Mouse (Mus musculus): ENCODE data around the gene Pole2.
A peak's percentile ranks its signal among the peaks of the same experiment; 100 is the strongest.

The Pole2 gene

DNA sequence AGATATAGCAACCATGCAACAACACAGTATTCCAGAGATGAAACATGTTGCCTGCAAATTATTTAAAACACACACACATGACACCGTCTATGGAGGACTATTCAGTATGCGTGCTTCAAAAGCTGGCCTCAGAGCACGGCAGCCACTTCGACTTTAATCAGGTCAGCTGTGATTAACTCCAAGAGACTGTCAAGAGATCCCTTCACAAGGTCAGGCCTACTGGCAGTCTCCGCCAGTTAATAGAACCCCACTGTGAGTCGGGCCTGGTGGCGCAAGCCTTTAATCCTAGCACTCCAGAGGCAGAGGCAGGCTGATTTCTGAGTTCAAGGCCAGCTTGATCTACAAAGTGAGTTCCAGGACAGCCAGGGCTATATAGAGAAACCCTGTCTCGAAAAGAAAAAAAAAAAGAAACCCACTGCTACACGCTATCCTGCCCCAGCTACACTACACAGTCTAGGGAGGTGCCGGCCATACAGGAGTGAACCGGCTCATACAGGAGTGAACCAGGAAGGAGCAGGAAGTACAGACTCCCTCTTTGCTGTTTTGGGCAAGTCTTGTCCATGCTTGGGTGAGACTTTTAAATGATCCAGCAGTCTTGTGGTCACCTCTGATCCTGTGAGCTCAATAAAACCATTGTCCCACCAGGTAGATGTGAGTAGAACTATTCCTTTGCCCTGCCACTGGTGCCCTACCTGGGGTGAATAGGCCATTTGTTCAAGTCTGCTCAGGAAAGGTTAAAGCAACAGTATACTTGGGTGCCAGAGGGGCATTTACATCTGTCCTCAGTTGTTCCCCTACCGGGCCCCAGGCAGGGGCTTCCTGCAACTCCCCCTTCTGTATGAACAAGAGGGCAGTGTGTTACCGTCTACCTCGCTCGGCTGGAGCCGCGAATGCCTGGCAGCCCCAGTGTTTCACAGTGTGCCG, 17.7 kb downstream of the Pole2 start:
- DNase-seq: no peak

DNA sequence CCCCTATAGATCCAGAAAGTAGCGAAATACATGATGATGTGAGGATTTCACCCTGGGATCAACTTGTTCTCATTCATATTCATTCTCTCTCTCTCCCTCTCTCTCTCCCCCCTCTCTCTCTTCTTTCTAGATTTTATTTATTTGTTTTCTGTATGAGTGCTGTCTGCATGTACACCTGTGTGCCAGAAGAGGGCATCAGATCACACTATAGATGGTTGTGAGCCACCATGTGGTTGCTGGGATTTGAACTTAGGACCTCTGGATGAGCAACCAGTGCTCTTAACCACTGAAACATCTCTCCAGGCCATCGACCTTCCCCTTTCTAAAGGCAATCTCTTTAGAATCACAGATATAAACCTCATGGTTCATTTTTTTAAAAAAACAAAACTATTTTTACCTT, 19.5 kb downstream of the Pole2 start:
- DNase-seq: no peak

DNA sequence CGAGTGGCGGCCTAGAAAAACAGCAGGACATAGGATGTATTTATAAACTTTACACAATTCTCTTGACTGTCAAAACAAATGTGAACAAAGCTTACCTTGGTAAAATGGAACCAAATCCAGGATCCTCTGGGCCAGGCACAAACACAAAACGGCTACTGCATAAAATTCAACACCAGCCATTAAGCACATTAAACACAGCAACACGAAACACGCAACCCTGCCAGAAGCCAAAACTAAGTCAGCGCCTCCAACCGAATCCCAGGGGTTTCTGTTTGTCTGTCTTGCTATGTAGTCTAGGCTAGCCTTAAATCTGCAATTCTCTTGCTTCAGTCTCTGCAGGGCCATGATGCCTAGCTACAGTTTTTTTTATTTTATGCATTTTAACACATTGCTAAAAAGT, 20.1 kb downstream of the Pole2 start:
- DNase-seq: no peak

DNA sequence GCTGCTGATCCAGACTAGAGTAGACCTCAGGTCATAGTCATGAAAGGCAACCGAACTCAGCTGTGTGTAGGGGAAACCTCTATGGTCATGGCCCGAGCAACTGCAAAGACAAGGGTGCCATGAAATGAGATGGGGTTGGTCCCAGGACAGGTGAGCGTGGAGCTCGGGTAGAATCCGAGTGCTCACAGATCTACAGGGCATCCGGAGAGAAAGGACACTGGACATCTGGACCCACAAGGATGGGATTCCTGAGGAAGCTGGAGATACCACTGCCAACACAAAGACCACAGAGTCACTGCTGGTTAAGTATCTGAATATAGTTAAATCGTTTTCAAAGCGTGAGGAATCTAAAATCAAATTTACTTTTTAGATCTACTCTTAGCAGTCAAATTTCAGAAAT, 20.6 kb downstream of the Pole2 start:
- no peak for DNase-seq

DNA sequence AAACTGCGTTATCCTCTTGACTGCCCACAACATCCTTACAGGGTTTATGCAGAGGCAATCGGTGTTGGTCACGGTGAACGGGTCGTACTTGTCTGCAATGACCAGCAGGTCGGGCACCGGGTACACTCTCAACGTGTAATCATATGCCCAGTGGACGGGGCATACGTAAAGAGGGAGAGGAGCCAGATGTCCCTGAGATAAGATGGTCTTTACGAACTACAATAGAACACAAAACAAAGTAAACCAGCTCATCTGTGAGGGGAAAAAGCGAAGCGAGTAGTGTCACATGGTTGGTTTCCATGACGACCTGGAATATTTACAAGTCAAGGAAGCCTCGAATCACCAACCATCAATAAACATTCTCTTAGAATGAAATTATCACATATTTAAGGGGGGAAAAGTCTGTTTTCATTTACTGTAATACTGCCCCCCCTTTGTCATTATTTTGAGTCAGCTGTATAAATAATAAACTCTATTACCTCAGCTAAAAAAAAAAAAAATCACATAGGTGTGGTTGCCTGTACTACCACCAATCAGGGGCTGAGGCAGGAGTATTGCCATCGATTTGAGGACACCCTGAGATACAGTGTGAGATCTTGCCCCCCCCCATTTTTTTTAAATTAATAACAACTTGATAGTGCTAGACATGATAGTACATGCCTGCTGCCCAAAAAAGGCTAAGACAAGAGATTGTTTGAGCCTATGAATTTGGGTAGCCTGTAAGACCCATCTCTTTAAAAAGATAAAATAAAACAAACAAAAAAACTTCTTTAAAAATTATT, 23.8 kb downstream of the Pole2 start, which contains the start of gene Gm49384:
TSS of gene Gm49384 (minus strand) at position 216 of the 782 bp plus-strand sequence.
- DNase-seq: peak; percentile 44

DNA sequence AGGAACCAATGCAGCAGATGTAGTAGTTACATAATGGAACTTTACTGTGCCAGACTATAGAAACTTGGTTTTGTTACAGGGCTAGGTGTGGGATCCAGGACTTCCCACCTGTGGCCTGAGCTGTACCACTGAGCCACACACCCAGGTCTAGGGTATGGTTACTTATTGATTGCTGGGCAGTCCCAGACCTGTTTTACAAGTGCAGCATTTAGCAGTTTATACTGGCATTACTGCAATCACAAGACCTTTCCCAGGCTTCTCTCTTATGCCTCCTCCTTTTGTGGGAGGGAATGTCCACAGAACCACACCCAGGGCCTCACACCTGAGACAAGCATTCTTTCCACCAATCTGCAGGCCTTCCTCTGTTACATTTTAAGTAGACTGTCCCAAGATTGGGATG, 29.0 kb downstream of the Pole2 start:
- no peak for DNase-seq

DNA sequence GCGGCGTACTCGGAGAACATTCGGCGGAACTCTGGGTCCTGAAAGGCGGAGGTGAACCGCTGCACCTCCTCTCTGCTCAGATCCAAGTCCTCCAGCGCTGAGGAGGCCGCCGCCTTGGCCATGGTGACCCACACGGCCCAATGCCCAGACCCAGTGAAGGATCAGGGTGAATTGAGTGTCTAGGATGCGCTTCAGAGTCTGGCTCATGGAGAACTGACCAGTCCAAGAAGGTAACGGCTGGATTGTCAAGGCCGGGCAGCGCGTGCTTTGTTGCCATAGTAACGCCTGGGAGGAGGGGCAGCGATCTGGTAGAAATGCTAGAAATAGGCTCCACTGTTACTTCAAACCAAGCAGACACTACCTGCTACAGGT, 29.8 kb downstream of the Pole2 start, which contains the start of gene Dnaaf2:
TSS of gene Dnaaf2 (minus strand) at position 266 of the 372 bp plus-strand sequence.
- DNase-seq: peak; percentile 88

DNA sequence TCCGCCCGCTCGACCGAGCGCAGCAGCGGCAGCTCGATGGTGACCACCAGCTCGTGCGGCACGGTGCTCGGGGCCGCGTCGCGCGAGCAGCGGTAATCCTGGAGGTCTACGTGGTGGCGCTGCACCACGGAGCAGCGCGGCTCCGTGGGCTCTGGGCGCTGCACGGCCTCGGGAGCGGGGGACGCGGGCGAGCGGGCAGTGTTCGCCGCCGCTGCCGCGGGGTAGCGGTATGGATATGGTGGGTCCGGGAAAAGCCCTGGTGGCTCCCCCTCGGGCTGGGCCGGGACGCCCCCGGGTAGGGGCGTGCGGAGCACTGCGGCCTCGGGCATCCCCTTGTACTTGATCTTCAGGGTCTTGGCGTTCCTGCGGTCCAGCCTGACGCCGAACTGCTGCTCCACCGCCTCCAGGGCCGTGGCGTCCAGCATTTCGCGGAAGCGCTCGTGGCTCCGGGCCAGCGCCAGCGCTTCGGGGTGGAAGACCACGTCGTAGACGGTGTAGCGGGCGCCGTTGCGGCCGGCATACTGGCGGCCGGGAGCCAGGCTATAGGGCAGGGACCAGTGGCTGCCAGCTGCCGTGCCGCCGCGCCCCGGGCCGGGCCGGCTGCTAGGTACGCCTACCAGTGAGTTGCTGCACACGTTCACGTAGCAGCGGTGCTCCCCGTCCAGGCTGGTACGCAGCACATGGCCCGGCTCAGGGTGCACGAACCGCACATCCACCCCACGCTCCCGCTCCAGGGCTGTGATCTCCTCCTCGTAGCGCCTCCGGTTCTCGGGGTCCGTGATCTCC, 30.4 kb downstream of the Pole2 start:
- peak; percentile 56 for DNase-seq

DNA sequence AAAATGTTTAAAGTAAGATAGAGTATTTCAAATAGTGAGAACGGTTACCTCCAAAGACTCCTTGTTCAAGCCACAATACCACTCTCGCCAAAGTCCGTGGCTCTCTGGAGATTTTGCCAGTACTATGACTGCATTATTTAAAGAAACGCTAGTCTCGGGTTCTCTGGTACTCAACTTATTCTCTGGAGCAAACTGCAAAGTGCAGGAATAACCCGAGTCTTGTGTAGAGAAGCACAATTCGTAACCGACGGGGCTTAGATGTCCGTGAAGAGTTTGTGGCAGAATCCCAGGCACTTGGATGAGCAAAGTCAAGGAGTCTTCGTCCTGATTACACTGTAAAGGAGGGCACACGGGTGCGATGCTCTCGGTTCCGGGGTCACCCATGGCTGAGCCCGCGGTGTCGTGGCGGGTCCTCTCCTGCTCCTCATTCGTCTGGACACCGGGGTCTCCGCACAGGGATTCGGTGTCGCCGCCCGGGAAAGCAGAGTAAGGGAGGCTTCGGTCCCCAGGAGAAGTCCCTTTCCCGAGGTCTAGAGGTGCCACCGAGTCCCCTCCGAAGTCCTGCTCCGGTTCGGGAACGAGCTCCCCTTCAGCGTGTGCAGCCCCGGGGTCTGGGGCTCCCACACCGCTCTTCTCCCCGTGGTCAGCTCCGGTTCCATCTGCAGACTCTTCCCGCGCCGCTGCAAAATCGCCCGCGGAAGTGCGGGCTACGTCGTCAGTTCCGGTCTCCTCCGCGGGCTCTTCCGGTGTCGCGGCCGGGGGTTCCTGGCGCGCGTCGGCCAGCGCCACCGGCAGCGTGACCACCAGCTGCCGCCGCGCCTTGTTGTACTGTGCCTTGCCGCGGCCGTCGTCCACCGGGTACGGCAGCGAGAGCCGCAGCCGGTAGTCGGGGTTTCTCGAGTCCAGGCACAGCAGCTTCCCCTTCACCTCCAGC, 31.3 kb downstream of the Pole2 start, which contains the start of gene Gm49383:
TSS of gene Gm49383 (minus strand) at position 661 of the 934 bp plus-strand sequence.
- DNase-seq: peak; percentile 93

DNA sequence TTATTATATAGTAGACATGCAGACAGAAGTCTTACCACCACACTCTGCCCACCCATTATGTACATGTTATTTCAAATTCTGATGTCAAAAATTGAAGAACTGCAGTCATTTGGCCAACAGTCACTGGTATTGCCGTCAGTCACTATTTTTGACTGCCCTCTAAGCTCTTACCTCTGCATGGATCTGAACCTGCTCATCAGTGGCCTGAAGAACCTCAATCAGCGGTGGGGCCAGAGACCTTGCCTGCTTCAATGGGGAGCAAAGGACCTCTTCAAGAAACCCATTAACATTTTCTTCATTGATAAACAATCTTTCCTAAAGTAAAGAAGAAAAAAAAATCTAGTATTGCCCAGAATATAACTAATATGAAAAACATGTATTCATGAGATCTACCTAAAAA, 35.4 kb downstream of the Pole2 start:
- no peak for DNase-seq

DNA sequence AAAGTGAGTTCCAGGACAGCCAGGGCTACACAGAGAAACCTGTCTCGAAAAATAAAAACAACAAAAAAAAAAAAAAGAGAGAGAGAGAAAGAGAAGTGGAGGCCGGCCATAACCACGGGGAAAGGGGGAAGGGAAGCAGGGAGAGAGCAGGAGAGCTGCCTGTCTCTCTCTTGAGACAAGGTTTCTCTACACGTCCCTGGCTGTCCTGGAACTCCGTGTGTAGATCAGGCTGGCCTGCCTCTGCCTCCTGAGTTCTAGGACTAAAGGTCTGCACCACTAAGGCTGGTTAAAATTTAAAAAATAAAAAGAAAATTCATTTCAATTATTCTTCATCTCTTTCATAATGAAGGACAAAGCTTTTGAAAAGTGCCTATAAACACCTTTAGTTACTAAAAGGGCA, 36.6 kb downstream of the Pole2 start:
- no peak for DNase-seq

DNA sequence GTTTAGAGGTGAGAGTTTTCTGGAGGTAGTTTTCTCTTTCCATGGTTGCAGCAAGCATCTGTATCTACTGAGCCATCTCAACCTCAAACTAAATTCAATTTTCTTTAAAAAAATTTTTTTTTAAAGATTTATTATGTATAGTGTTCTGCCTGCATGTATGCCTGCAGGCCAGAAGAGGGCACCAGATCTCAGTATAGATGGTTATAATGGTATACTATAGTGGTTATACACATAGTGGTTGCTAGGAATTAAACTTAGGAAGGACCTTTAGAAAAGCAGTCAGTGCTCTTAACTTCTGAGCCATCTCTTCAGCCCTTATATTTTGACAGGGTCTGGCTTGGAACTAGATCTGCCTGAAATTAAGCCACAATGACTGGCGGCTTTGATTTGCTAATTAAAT, 37.5 kb downstream of the Pole2 start:
- no peak for DNase-seq

DNA sequence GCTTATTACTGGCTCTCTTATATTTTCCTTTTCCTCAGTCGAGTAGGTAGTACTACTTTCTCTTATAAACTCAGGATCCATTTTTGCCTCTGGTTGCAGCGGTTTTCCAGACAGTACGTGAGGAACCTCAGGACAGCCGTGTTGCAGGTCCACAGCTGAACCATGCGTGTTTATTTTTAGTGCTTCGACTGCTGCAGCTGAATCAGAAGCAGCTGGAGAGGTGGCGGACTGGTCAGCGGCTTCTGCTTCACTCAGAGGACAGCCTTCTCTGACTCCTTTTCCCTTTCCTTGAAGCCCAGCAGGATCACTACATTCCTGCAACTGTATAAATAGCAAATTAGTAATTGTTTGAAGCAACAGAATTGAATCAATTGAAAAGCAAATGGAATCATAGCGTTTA, 37.9 kb downstream of the Pole2 start:
- DNase-seq: no peak

DNA sequence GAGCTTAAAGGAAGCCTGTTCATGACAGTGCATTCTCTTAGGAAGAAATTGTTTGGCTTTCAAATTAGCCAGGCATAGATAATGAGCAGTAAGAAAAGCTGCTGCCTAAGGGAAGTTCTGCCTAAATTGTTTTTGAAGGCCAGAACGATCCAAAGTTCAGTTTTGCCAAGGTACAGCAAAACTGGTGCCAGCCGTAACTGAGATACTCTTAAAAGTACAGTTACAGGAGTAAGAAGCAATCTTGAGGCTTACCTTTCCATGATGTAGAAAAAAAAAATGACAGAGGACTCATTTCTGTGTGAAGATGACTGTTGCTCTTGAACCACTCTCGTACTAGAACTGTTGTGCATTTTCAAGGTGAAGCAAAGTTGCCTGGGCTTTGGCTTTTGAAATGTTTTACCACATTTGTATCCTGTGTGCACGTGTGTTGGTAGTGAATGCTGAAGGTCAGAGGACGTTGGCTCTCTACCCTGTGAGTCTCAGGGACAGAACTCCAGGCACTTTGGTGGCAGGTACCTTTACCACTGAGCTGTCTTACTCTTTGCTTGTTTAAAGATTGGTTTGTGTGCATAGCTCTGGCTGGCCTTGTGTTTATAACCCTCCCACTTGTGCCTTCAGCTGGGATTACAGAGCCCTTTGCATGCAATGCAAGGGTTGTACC, 41.1 kb downstream of the Pole2 start:
- no peak for DNase-seq

DNA sequence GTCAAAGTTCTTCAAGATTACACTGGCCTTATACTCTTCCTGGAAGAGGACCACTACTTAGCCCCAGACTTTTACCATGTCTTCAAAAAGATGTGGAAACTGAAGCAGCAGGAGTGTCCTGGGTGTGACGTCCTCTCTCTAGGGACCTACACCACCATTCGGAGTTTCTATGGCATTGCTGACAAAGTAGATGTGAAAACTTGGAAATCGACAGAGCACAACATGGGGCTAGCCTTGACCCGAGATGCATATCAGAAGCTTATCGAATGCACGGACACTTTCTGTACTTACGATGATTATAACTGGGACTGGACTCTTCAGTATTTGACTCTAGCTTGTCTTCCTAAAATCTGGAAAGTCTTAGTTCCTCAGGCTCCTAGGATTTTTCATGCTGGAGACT, 42.6 kb downstream of the Pole2 start:
- DNase-seq: no peak

DNA sequence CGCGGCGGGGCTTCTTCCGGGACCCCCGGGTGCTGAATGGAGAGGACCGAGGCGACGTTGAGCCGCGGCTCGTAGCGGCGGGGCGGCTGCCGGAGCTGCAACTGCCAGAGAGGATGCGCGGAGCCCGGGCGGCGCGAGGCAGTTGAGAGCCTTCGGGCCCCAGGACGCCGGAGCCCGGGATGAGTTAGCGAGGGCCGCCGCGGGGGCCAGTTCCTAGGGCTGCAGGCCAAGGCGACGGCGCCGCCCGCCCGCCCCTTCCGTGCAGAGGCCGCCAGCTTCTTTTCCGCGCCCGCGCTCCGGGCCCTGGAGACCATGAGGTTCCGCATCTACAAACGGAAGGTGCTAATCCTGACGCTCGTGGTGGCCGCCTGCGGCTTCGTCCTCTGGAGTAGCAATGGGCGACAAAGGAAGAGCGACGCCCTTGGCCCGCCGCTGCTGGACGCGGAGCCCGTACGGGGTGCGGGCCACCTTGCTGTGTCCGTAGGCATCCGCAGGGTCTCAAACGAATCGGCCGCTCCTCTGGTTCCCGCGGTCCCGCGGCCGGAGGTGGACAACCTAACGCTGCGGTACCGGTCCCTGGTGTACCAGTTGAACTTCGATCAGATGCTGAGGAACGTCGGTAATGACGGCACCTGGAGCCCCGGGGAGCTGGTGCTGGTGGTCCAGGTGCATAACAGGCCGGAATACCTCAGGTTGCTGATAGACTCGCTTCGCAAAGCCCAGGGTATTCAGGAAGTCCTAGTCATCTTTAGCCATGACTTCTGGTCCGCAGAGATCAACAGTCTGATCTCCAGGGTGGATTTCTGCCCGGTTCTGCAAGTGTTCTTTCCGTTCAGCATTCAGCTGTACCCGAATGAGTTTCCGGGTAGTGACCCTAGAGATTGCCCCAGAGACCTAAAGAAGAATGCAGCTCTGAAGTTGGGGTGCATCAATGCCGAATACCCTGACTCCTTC, 43.4 kb downstream of the Pole2 start:
- peak; percentile 68 for DNase-seq

DNA sequence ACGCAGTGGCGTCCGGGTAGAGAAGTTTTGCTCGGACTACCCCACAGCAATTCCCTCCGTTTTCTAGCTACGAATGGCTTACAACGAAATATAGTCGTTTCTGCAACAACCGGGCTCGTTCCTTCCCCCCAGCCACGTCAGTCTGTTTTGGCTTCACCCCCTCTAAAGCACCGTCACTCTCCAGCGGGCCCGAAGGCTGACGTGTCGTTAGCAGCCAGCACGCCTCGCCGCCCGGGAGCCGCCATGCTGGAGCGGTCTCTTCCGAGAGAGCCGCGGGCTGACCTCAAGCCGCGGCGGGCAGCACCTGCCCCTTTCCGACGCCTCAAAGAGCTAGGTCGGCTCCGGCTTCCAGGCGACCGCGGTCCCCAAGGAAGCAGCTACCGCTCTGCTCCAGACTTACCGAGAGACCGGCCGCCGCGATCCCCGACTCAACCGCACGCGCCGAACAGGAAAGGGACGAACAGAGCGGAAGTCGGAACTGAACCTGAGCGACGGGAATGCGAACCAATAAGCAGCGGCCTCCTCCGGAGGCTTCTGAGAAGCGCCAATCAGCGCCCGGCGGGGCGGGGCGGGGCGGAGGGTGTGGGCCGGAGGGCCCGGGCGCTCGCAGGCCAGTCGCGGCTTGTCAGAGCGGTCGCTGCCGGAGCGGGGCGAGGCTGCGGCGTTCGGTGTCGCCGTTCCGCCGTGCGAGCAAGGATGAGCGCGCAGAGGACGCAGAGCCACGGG, 44.2 kb downstream of the Pole2 start, which contains the start of the genes Rpl36al and Mgat2:
TSS of gene Rpl36al (minus strand) at position 501 of the 726 bp plus-strand sequence.
TSS of gene Mgat2 (plus strand) at position 575 of the 726 bp plus-strand sequence.
- peak; percentile 98 for DNase-seq

DNA sequence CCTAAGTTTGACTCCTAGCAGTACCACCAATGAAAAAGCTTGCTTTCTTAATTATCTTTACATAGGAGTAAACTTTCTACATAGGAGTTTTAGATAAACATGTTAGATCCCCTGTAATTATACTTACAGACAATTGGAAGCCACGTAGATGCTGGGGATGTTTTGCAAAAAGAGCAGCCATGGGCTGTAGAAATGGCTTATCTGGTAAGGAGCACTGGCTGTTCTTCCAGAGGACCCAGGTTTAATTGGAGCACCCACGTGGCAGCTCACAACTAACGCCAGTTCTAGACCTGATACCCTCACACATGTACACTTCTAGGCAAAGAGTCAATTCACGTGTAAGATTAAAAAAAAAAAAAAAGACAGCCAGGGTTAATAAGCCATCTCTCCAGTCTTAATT, 46.2 kb downstream of the Pole2 start:
- no peak for DNase-seq

DNA sequence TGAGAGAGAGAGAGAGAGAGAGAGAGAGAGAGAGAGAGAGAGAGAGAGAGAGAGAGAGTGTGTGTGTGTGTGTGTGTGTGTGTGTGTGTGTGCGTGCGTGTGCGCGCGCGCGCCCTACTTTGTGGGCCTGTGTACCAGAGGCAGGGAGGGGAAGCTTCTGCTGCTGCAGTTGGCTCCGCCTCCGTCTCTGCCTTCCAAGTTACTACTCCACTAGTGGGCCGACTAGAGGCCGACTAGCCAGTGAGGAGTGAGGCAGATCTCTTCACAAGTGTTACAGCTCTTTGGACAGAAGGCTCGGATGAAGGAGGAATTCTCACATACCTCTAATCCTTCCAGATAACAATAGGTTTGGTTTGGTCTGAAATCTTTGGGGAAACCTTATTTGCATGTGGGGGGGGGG, 48.6 kb downstream of the Pole2 start:
- no peak for DNase-seq

Data from embryo, embryonic 11 days (tissue).